Mouse (Mus musculus): ENCODE measurements around the gene Tomm20.

DNA sequence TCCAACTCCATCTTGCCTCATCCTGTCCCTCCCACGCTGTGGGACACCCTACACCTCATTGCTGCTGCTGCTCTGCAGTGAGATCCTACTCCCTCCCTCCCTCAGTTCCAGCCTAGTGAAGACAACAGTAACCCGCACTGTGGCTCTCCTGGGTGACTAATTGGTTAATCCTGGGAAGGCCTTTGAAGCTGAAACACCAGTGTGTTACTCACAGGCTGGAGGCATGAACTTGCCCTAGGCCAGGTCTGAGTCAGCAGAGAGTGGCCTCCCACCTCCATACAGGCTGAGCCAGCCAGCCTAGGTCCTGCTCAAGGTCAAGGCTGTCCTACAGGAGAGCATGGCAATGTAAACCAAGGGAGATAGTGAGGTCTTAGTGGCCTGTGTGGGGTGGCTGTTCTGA, 26.4 kb downstream of the Tomm20 start:
- TF ChIP-seq CTCF (IDR thresholded peaks at IDR 0.05): no peak
- TF ChIP-seq POLR2A (IDR thresholded peaks at IDR 0.05; ENCODE audit: insufficient read depth, low read depth, low read length): no peak
